Mouse (Mus musculus): Measurements from ENCODE around the gene Dpep3. TPM values are rescaled to one million over a fixed set of nuclear protein-coding genes. Genes with fewer than 3 reads are reported as not detected.

Gene Dpep3
- polyA plus RNA-seq, 1 experiment from 2014 or later: not detected

- Histone ChIP-seq H3K9me3 (replicated peaks) (no peaks in the 10 kb centered on the region), H3K4me1 (peaks cover 12% of the 10 kb centered on the region), H3K27ac (no peak overlapping the region), H3K9ac (no peak overlapping the region), H3K36me3 (peaks cover 41% of the 10 kb centered on the region), H3K4me3 (replicated peaks) (no peak overlapping the region), H3K27me3 (no peaks in the 10 kb centered on the region), H3K4me2 (no peak overlapping the region)
- no peak for ATAC-seq (replicated peaks; ENCODE audit: low FRiP score)
- 88% methylated on average over 11 of the region's 11 CpGs for WGBS
These were observed 46.7 kb downstream of the Dpep3 start for GRCm38 (mm10) chr8:105932525-105932924.

GRCm38 (mm10) chr8:105931271-105931670, 48.0 kb downstream of the Dpep3 start:
- H3K27me3 ChIP-seq: no peaks in the 10 kb centered on the region
- no peak overlapping the region for H3K4me2 ChIP-seq
- 93% methylated on average over 3 of the region's 3 CpGs for WGBS
- H3K36me3 ChIP-seq: peaks cover 48% of the 10 kb centered on the region
- H3K4me1 ChIP-seq: peaks cover 7% of the 10 kb centered on the region
- ATAC-seq (replicated peaks; ENCODE audit: low FRiP score): no peak
- no peaks in the 10 kb centered on the region for H3K9me3 ChIP-seq (replicated peaks)
- H3K9ac ChIP-seq: no peak overlapping the region
- no peak overlapping the region for H3K27ac ChIP-seq
- no peak overlapping the region for H3K4me3 ChIP-seq (replicated peaks)

- WGBS: 25% methylated on average over 8 of the region's 8 CpGs
- H3K4me3 ChIP-seq (replicated peaks): no peak overlapping the region
- no peak overlapping the region for H3K4me2 ChIP-seq
- peak; percentile 31; the same call in 1 of the 2 replicates for ATAC-seq (replicated peaks; ENCODE audit: low FRiP score)
- H3K9me3 ChIP-seq (replicated peaks): no peaks in the 10 kb centered on the region
- H3K36me3 ChIP-seq: peaks cover 54% of the 10 kb centered on the region
- peaks cover 1% of the 10 kb centered on the region; the same call in 1 of the 2 replicates for H3K4me1 ChIP-seq
- no peaks in the 10 kb centered on the region for H3K27me3 ChIP-seq
- H3K9ac ChIP-seq: no peak overlapping the region
- H3K27ac ChIP-seq: no peak overlapping the region
These were observed 48.6 kb downstream of the Dpep3 start for GRCm38 (mm10) chr8:105930602-105931001.

- ATAC-seq (replicated peaks; ENCODE audit: low FRiP score): no peak
- H3K36me3 ChIP-seq: peaks cover 34% of the 10 kb centered on the region
- WGBS: 73% methylated on average over 3 of the region's 3 CpGs
- no peak overlapping the region for H3K27ac ChIP-seq
- H3K9ac ChIP-seq: no peak overlapping the region
- H3K9me3 ChIP-seq (replicated peaks): no peaks in the 10 kb centered on the region
- H3K4me2 ChIP-seq: no peak overlapping the region
- no peak overlapping the region for H3K4me3 ChIP-seq (replicated peaks)
- no peaks in the 10 kb centered on the region for H3K27me3 ChIP-seq
- no peaks in the 10 kb centered on the region for H3K4me1 ChIP-seq
These were observed 54.1 kb downstream of the Dpep3 start for GRCm38 (mm10) chr8:105925123-105925522.

Small RNA genes lying within 50 kb of the gene (microRNA-seq; reads per million reads assigned to microRNA genes)
- gene Mir7074: not detected

Other genes with a start within 250 kb of the Dpep3 start
- 21.2 and 23.7 TPM in 2 replicates for gene Gfod2, start 220.8 kb downstream of the Dpep3 start, polyA plus RNA-seq (2015; fragmentation: Nextera tagmentation; extraction: Ambion mirVana)
- 12.2 and 13.8 TPM in 2 replicates for gene Ranbp10, start 152.1 kb downstream of the Dpep3 start, polyA plus RNA-seq (2015; fragmentation: Nextera tagmentation; extraction: Ambion mirVana)
- gene Tsnaxip1, start 151.7 kb downstream of the Dpep3 start, polyA plus RNA-seq (2015; fragmentation: Nextera tagmentation; extraction: Ambion mirVana): 0.13 and 0.14 TPM in 2 replicates
- gene Cenpt, start 126.2 kb downstream of the Dpep3 start, polyA plus RNA-seq (2015; fragmentation: Nextera tagmentation; extraction: Ambion mirVana): 42.0 and 47.0 TPM in 2 replicates
- 66.9 and 67.5 TPM in 2 replicates for gene Thap11, start 124.3 kb downstream of the Dpep3 start, polyA plus RNA-seq (2015; fragmentation: Nextera tagmentation; extraction: Ambion mirVana)
- gene Nutf2, start 118.8 kb downstream of the Dpep3 start, polyA plus RNA-seq (2015; fragmentation: Nextera tagmentation; extraction: Ambion mirVana): 283 and 294 TPM in 2 replicates
- gene Edc4, start 98.5 kb downstream of the Dpep3 start, polyA plus RNA-seq (2015; fragmentation: Nextera tagmentation; extraction: Ambion mirVana): 47.1 and 51.9 TPM in 2 replicates
- gene Nrn1l, start 85.9 kb downstream of the Dpep3 start, polyA plus RNA-seq (2015; fragmentation: Nextera tagmentation; extraction: Ambion mirVana): 0.78 and 0.92 TPM in 2 replicates
- gene Pskh1, start 79.0 kb downstream of the Dpep3 start, polyA plus RNA-seq (2015; fragmentation: Nextera tagmentation; extraction: Ambion mirVana): 36.4 and 41.9 TPM in 2 replicates
- 1.2 and 1.7 TPM in 2 replicates for gene Ctrl, start 45.6 kb downstream of the Dpep3 start, polyA plus RNA-seq (2015; fragmentation: Nextera tagmentation; extraction: Ambion mirVana)
- gene Psmb10, start 41.0 kb downstream of the Dpep3 start, polyA plus RNA-seq (2015; fragmentation: Nextera tagmentation; extraction: Ambion mirVana): 43.8 and 44.5 TPM in 2 replicates
- gene Lcat, start 36.0 kb downstream of the Dpep3 start, polyA plus RNA-seq (2015; fragmentation: Nextera tagmentation; extraction: Ambion mirVana): 1.3 and 2.8 TPM in 2 replicates
- 30.1 and 33.9 TPM in 2 replicates for gene Slc12a4, start 13.3 kb downstream of the Dpep3 start, polyA plus RNA-seq (2015; fragmentation: Nextera tagmentation; extraction: Ambion mirVana)
- gene Dus2, start 11.9 kb upstream of the Dpep3 start, polyA plus RNA-seq (2015; fragmentation: Nextera tagmentation; extraction: Ambion mirVana): 20.5 and 23.3 TPM in 2 replicates
- gene Dpep2nb, start 26.5 kb upstream of the Dpep3 start, polyA plus RNA-seq (2015; fragmentation: Nextera tagmentation; extraction: Ambion mirVana): 0.18 TPM in 1 of 2 replicates, not detected in the other
- gene Ddx28, start 32.5 kb upstream of the Dpep3 start, polyA plus RNA-seq (2015; fragmentation: Nextera tagmentation; extraction: Ambion mirVana): 17.0 and 18.9 TPM in 2 replicates
- gene Nfatc3, start 79.4 kb upstream of the Dpep3 start, polyA plus RNA-seq (2015; fragmentation: Nextera tagmentation; extraction: Ambion mirVana): 6.5 and 7.3 TPM in 2 replicates
- 14.9 and 15.8 TPM in 2 replicates for gene Esrp2, start 157.5 kb upstream of the Dpep3 start, polyA plus RNA-seq (2015; fragmentation: Nextera tagmentation; extraction: Ambion mirVana)
- gene Pla2g15, start 171.0 kb upstream of the Dpep3 start, polyA plus RNA-seq (2015; fragmentation: Nextera tagmentation; extraction: Ambion mirVana): 12.4 and 13.9 TPM in 2 replicates
- gene Slc7a6, start 189.4 kb upstream of the Dpep3 start, polyA plus RNA-seq (2015; fragmentation: Nextera tagmentation; extraction: Ambion mirVana): 52.7 and 57.3 TPM in 2 replicates
- 36.3 and 37.2 TPM in 2 replicates for gene Slc7a6os, start 231.5 kb upstream of the Dpep3 start, polyA plus RNA-seq (2015; fragmentation: Nextera tagmentation; extraction: Ambion mirVana)
- gene Prmt7, start 231.5 kb upstream of the Dpep3 start, polyA plus RNA-seq (2015; fragmentation: Nextera tagmentation; extraction: Ambion mirVana): 50.7 and 51.8 TPM in 2 replicates